Mouse (Mus musculus): ENCODE results near the gene Fbxw10. TPM values are rescaled to one million over a fixed set of nuclear protein-coding genes. Genes with fewer than 3 reads are reported as not detected.

The Fbxw10 gene
- polyA plus RNA-seq, 1 experiment, result 0.06 TPM

GRCm38 (mm10) chr11:62866685-62867084, 19.8 kb downstream of the Fbxw10 start:
- no peak overlapping the region for H3K4me3 ChIP-seq (ENCODE audit: low read depth, low read length)
- WGBS, result 66% methylated on average over 7 of the region's 7 CpGs

GRCm38 (mm10) chr11:62869201-62869600, 22.3 kb downstream of the Fbxw10 start:
- TF ChIP-seq POLR2A (IDR thresholded peaks at IDR 0.05; ENCODE audit: low read depth, low read length) (no peak), CTCF (IDR thresholded peaks at IDR 0.05; ENCODE audit: extremely low read depth, insufficient read length, insufficient replicate concordance, low read depth, low read length) (no peak)
- no peaks in the 10 kb centered on the region; the same call in 1 of the 2 replicates for H3K4me1 ChIP-seq (ENCODE audit: control insufficient read depth, insufficient read depth, insufficient read length, low read length)
- H3K36me3 ChIP-seq (ENCODE audit: control insufficient read depth, insufficient read depth, low read length), result no peaks in the 10 kb centered on the region
- no peak overlapping the region for H3K27ac ChIP-seq (ENCODE audit: insufficient read depth, low read depth, low read length)
- H3K27me3 ChIP-seq (ENCODE audit: control insufficient read depth, insufficient read depth, low read length), result no peaks in the 10 kb centered on the region
- 79% methylated on average over 5 of the region's 5 CpGs for WGBS
- H3K4me3 ChIP-seq (ENCODE audit: low read depth, low read length), result no peak overlapping the region

More at GRCm38 (mm10) chr11:62866685-62867084, 19.8 kb downstream of the Fbxw10 start:
- H3K4me1 ChIP-seq (ENCODE audit: control insufficient read depth, insufficient read depth, insufficient read length, low read length), result no peaks in the 10 kb centered on the region
- no peaks in the 10 kb centered on the region for H3K27me3 ChIP-seq (ENCODE audit: control insufficient read depth, insufficient read depth, low read length)
- no peak overlapping the region for H3K27ac ChIP-seq (ENCODE audit: insufficient read depth, low read depth, low read length)
- H3K36me3 ChIP-seq (ENCODE audit: control insufficient read depth, insufficient read depth, low read length), result no peaks in the 10 kb centered on the region
- TF ChIP-seq CTCF (IDR thresholded peaks at IDR 0.05; ENCODE audit: extremely low read depth, insufficient read length, insufficient replicate concordance, low read depth, low read length) (no peak), POLR2A (IDR thresholded peaks at IDR 0.05; ENCODE audit: low read depth, low read length) (no peak)

- Histone ChIP-seq H3K27me3 (ENCODE audit: control insufficient read depth, insufficient read depth, low read length) (no peaks in the 10 kb centered on the region), H3K27ac (ENCODE audit: insufficient read depth, low read depth, low read length) (no peak overlapping the region), H3K36me3 (ENCODE audit: control insufficient read depth, insufficient read depth, low read length) (no peaks in the 10 kb centered on the region), H3K4me1 (ENCODE audit: control insufficient read depth, insufficient read depth, insufficient read length, low read length) (no peaks in the 10 kb centered on the region; the same call in 1 of the 2 replicates), H3K4me3 (ENCODE audit: low read depth, low read length) (no peak overlapping the region)
- WGBS, result 79% methylated on average over 8 of the region's 8 CpGs
- TF ChIP-seq POLR2A (IDR thresholded peaks at IDR 0.05; ENCODE audit: low read depth, low read length) (no peak), CTCF (IDR thresholded peaks at IDR 0.05; ENCODE audit: extremely low read depth, insufficient read length, insufficient replicate concordance, low read depth, low read length) (no peak)
These were observed 23.0 kb downstream of the Fbxw10 start for GRCm38 (mm10) chr11:62869715-62870371.

GRCm38 (mm10) chr11:62873479-62873878, 26.6 kb downstream of the Fbxw10 start:
- TF ChIP-seq CTCF (IDR thresholded peaks at IDR 0.05; ENCODE audit: extremely low read depth, insufficient read length, insufficient replicate concordance, low read depth, low read length) (no peak), POLR2A (IDR thresholded peaks at IDR 0.05; ENCODE audit: low read depth, low read length) (no peak)
- H3K4me3 ChIP-seq (ENCODE audit: low read depth, low read length), result no peak overlapping the region
- no peak overlapping the region for H3K27ac ChIP-seq (ENCODE audit: insufficient read depth, low read depth, low read length)
- WGBS, result 35% methylated on average over 9 of the region's 9 CpGs
- H3K27me3 ChIP-seq (ENCODE audit: control insufficient read depth, insufficient read depth, low read length), result no peaks in the 10 kb centered on the region
- no peaks in the 10 kb centered on the region for H3K36me3 ChIP-seq (ENCODE audit: control insufficient read depth, insufficient read depth, low read length)
- H3K4me1 ChIP-seq (ENCODE audit: control insufficient read depth, insufficient read depth, insufficient read length, low read length), result no peaks in the 10 kb centered on the region; the same call in 1 of the 2 replicates

- Histone ChIP-seq H3K27ac (ENCODE audit: insufficient read depth, low read depth, low read length) (no peak overlapping the region), H3K36me3 (ENCODE audit: control insufficient read depth, insufficient read depth, low read length) (no peaks in the 10 kb centered on the region), H3K4me1 (ENCODE audit: control insufficient read depth, insufficient read depth, insufficient read length, low read length) (peaks cover 2% of the 10 kb centered on the region; the same call in 1 of the 2 replicates), H3K4me3 (ENCODE audit: low read depth, low read length) (no peak overlapping the region), H3K27me3 (ENCODE audit: control insufficient read depth, insufficient read depth, low read length) (no peaks in the 10 kb centered on the region)
- 88% methylated on average over 1 of the region's 1 CpGs for WGBS
- TF ChIP-seq CTCF (IDR thresholded peaks at IDR 0.05; ENCODE audit: extremely low read depth, insufficient read length, insufficient replicate concordance, low read depth, low read length), result no peak
- no peak for TF ChIP-seq POLR2A (IDR thresholded peaks at IDR 0.05; ENCODE audit: low read depth, low read length)
These were observed 28.8 kb downstream of the Fbxw10 start for GRCm38 (mm10) chr11:62875696-62876095.

GRCm38 (mm10) chr11:62876445-62876844, 29.6 kb downstream of the Fbxw10 start:
- H3K4me1 ChIP-seq (ENCODE audit: control insufficient read depth, insufficient read depth, insufficient read length, low read length), result peaks cover 2% of the 10 kb centered on the region; the same call in 1 of the 2 replicates
- WGBS, result 83% methylated on average over 4 of the region's 4 CpGs
- no peak overlapping the region for H3K4me3 ChIP-seq (ENCODE audit: low read depth, low read length)
- no peaks in the 10 kb centered on the region; the same call in 1 of the 2 replicates for H3K36me3 ChIP-seq (ENCODE audit: control insufficient read depth, insufficient read depth, low read length)
- H3K27me3 ChIP-seq (ENCODE audit: control insufficient read depth, insufficient read depth, low read length), result no peaks in the 10 kb centered on the region
- no peak overlapping the region for H3K27ac ChIP-seq (ENCODE audit: insufficient read depth, low read depth, low read length)
- no peak for TF ChIP-seq POLR2A (IDR thresholded peaks at IDR 0.05; ENCODE audit: low read depth, low read length)
- no peak for TF ChIP-seq CTCF (IDR thresholded peaks at IDR 0.05; ENCODE audit: extremely low read depth, insufficient read length, insufficient replicate concordance, low read depth, low read length)

- Histone ChIP-seq H3K27ac (ENCODE audit: insufficient read depth, low read depth, low read length) (no peak overlapping the region), H3K36me3 (ENCODE audit: control insufficient read depth, insufficient read depth, low read length) (no peaks in the 10 kb centered on the region; the same call in 1 of the 2 replicates), H3K4me3 (ENCODE audit: low read depth, low read length) (no peak overlapping the region), H3K4me1 (ENCODE audit: control insufficient read depth, insufficient read depth, insufficient read length, low read length) (peaks cover 2% of the 10 kb centered on the region; the same call in 1 of the 2 replicates), H3K27me3 (ENCODE audit: control insufficient read depth, insufficient read depth, low read length) (no peaks in the 10 kb centered on the region)
- TF ChIP-seq POLR2A (IDR thresholded peaks at IDR 0.05; ENCODE audit: low read depth, low read length), result no peak
- WGBS, result 84% methylated on average over 1 of the region's 1 CpGs
These were observed 30.5 kb downstream of the Fbxw10 start for GRCm38 (mm10) chr11:62877391-62877790.
